Mouse (Mus musculus) MEL-GATA-1-ER (cell line): ENCODE results near the gene Tenm4.

Experiments
- DNase-seq: peaks from one replicate; pipeline ENCODE4 v3.0.0-alpha.2; 2012; ENCODE audit warnings: low read depth; ENCODE audit errors: extremely low read depth

Gene Tenm4

DNA sequence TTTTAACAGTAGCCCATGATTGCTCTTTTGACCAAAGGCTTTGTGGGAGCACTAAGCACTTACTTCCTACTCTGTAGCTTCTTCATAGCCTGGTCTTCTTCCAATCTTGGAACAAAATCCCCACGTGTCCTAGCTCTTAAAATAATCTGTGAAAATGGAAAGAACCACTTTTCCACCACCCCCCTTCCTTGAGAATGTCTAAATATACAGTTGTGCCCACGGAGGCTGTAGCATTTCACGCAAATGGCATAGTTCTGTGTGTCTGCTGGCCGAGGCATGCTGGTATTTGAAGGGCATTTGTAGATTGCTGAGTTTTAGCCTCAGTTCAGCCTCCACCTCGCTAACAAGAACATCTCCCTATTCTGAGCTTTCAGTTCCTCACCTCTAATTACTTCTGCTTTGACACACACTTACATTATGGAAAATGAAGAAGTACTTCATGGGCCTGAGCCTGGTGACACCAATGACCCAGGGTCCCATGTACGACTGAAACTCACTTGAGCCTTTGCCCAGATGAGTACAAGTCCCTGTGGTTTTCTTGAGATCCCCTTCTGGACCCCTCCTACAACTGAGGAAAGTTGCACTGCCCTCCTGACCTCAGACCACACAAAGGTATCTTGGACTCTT, 306.1 kb downstream of the Tenm4 start:
- no peak for DNase-seq

GRCm38 (mm10) chr7:96479139-96479538, 308.1 kb downstream of the Tenm4 start:
- DNase-seq, result no peak

DNA sequence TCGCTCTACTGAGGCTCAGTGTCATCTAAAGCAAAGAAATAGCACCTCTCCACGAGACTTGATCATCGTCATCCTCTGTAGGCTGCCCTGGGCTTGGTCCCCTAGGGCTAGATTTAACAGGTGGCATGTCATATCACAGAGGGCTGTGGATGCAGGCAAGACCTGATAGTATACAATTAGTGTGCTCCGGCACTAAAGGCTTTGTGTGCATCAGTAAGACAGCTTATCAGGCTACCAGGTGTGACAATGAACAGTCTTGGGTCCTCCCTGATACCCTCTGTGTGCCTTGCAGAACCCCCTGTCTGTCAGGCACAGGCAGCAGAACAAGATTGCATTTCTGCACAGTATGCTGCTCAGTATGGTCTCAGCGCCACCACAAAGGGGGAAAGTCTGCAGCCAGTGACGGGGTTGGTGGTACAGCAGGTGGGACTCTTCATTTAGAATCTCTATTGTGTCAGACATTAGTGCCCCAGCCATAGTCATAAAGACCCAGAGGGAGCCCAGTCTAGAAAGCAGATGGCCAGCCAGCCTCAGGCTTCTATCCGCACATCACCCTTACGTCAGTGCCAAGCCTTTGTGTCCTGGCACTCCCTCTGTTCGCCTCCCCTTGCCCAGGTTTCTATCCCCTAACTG, 309.4 kb downstream of the Tenm4 start:
- DNase-seq, result no peak

DNA sequence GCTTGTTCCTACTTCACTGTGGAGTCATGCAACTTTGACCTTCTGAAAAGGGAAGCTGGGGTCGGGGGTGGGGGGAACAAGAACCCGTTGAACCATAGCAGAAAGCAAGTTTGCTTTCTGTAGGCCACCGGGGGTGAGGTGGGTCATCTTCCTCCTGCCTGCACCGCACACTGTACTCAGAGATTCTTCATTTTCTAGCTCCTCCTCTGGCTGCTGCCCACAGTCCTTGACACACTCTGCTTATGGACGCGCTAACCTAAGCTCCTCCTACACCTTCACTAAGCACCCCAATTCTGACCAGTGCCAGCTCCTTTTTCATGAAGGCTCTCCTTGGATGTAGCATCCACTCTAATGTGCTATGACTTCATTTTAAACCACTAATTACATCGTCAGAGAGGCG, 311.9 kb downstream of the Tenm4 start:
- no peak for DNase-seq

GRCm38 (mm10) chr7:96484006-96484581, 313.0 kb downstream of the Tenm4 start:
- DNase-seq, result no peak

GRCm38 (mm10) chr7:96489348-96490076, 318.5 kb downstream of the Tenm4 start:
- DNase-seq, result no peak

GRCm38 (mm10) chr7:96491896-96492295, 320.9 kb downstream of the Tenm4 start:
- no peak for DNase-seq

GRCm38 (mm10) chr7:96492696-96493095, 321.6 kb downstream of the Tenm4 start:
- DNase-seq, result no peak

GRCm38 (mm10) chr7:96494057-96494456, 323.0 kb downstream of the Tenm4 start:
- no peak for DNase-seq

GRCm38 (mm10) chr7:96500108-96500507, 329.1 kb downstream of the Tenm4 start:
- DNase-seq, result no peak

- no peak for DNase-seq
These were observed 329.8 kb downstream of the Tenm4 start for GRCm38 (mm10) chr7:96500797-96501196.

- DNase-seq, result no peak
These were observed 331.4 kb downstream of the Tenm4 start for GRCm38 (mm10) chr7:96502321-96502973.

DNA sequence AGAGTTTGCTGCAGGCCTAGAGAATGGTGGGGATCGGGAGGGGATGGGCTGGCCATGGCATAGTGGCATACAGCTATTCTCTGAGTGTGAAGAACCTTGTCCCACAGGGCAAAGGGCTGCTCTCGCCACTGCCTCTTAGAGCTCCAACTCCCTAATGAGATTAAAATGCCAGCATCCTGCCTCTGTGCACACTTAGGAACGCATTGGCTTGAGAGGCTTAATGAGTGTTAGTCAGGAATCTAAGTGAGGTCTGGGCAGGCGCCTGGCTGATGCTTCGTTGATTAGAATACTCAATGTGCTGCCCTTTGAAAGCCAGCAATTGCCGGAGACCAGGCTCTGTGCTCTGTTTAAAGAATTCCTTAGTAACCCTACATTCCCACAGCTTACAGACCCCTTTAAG, 334.5 kb downstream of the Tenm4 start:
- DNase-seq, result no peak

GRCm38 (mm10) chr7:96507046-96507445, 336.0 kb downstream of the Tenm4 start:
- DNase-seq, result no peak

- DNase-seq, result no peak
These were observed 339.4 kb downstream of the Tenm4 start for GRCm38 (mm10) chr7:96510396-96510795.

DNA sequence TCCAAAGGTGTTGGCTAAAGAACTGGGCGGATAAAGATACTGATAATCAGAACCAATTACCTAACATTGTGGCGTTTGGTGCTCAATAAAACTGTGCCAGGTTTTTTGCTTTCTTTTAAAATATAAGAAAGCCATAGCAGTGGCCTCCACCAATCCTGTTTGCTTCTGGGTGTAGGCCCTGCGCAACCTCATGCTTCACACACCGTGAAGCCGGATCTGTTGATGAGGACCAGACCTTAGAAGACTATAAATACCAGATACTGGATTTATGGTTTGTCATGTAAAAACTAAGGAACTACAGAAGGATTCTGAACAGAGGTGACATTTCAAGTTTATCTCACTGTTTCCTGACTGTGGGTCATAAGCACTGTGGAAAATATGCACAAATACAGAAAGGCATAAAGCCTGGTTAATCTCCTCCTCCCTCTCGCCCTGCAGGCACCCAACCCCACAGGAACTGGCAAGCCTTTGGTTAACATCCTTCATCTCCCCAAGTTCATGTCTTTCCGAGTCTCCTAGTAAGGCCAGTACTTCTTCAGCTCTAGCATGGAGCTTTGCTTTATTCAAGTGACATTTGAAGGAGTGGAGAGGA, 340.1 kb downstream of the Tenm4 start:
- no peak for DNase-seq

GRCm38 (mm10) chr7:96511953-96512511, 341.0 kb downstream of the Tenm4 start:
- DNase-seq, result no peak

- DNase-seq, result peak; percentile 12
These were observed 348.2 kb downstream of the Tenm4 start for GRCm38 (mm10) chr7:96519216-96519615.

DNA sequence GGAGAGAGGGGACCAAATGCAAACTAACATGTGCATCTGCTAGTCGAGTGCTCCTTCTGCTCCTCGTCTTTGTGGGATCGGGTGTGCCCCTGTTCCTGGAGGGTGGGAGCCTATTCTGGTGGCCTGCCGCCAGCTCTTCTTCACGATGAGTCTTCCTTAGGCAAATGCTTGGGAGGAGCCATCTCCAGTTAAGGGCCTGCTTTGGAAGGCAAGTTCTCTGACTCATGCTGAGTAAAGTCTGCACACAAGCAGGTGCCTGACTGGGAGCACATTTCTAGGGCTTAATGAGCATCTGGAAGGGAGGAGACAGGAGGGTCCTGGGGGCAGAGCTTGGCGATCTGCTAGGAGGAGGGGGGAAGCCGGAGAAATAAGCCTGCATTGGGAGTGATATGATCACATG, 350.9 kb downstream of the Tenm4 start:
- no peak for DNase-seq

DNA sequence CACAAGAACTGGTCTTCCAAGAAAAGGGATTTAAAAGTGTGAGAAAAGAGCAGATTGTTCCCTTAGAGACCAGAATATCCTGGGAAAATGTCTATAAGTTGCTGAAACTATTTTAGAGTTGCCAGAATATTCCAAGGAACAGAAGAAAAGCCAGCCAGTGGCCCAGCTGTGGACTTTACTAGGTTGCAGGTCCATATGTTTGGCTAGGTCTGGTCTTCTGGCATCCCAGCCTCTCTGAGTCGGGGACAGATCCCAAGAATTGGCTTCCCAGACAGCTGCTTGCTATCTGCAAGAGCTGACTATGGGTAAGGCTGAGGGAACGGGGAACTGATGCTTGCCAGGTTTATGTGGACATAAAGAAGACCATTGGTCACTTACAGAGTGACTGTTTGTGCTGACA, 352.6 kb downstream of the Tenm4 start:
- DNase-seq, result no peak
